Mouse (Mus musculus): ENCODE measurements at regions not wholly inside any gene's neighbourhood (a gene's known extent, or its start where the extent isn't known, plus 50 kb on each side); places are given as distances from the start of the nearest gene placed in this dataset.

- Histone ChIP-seq H3K9me3 (replicated peaks) (no peaks in the 10 kb centered on the region), H3K27me3 (no peaks in the 10 kb centered on the region), H3K4me3 (replicated peaks) (no peak overlapping the region), H3K27ac (replicated peaks) (no peak overlapping the region), H3K9ac (no peak overlapping the region), H3K36me3 (no peaks in the 10 kb centered on the region), H3K4me2 (replicated peaks) (no peak overlapping the region), H3K4me1 (no peaks in the 10 kb centered on the region)
- WGBS: 94% methylated on average over 3 of the region's 3 CpGs
- no peak for ATAC-seq (ENCODE audit: insufficient number of reproducible peaks, low FRiP score, low TSS enrichment, low read depth)
Measured at GRCm38 (mm10) chr13:47486658-47487057, 364.2 kb downstream of the Rnf144b start.

GRCm38 (mm10) chr13:47505380-47505955 is 383.0 kb downstream of the Rnf144b start:
- H3K9ac ChIP-seq: no peak overlapping the region
- no peak overlapping the region for H3K4me2 ChIP-seq (replicated peaks)
- H3K4me3 ChIP-seq (replicated peaks): no peak overlapping the region
- no peaks in the 10 kb centered on the region for H3K4me1 ChIP-seq
- whole genome bisulfite sequencing: 89% methylated on average over 15 of the region's 15 CpGs
- H3K36me3 ChIP-seq: no peaks in the 10 kb centered on the region
- no peak overlapping the region for H3K27ac ChIP-seq (replicated peaks)
- no peak for ATAC-seq (ENCODE audit: insufficient number of reproducible peaks, low FRiP score, low TSS enrichment, low read depth)
- H3K9me3 ChIP-seq (replicated peaks): no peaks in the 10 kb centered on the region
- H3K27me3 ChIP-seq: no peaks in the 10 kb centered on the region

DNA sequence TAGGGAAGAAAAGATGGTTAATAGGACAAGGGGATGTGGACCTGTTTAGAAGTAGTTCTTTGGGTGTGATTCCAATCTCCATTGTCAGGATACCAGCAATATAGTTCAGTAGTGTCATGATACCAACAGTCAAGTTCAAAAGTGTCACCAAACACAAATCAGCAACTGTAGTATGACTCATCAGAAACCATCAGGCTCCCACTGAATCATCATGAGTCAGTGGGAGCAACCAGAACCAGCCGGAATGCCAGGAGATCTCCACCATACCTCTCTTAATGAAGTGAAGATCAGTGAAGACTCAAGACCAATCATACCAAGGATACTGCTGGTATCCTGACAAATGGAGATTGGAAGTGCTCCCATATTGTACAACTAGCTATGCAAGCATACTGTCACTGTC is 410.5 kb downstream of the Rnf144b start:
- Histone ChIP-seq H3K9me3 (replicated peaks) (no peaks in the 10 kb centered on the region), H3K4me1 (no peaks in the 10 kb centered on the region), H3K9ac (no peak overlapping the region), H3K36me3 (no peaks in the 10 kb centered on the region), H3K27ac (replicated peaks) (no peak overlapping the region), H3K4me2 (replicated peaks) (no peak overlapping the region), H3K4me3 (replicated peaks) (no peak overlapping the region), H3K27me3 (no peaks in the 10 kb centered on the region)
- WGBS: 96% methylated on average over 1 of the region's 1 CpGs
- no peak for ATAC-seq (ENCODE audit: insufficient number of reproducible peaks, low FRiP score, low TSS enrichment, low read depth)

- no peaks in the 10 kb centered on the region for H3K9me3 ChIP-seq (replicated peaks)
- H3K27me3 ChIP-seq: no peaks in the 10 kb centered on the region
- no peak overlapping the region for H3K4me3 ChIP-seq (replicated peaks)
- no peak overlapping the region for H3K27ac ChIP-seq (replicated peaks)
- H3K4me1 ChIP-seq: no peaks in the 10 kb centered on the region
- no peak overlapping the region for H3K9ac ChIP-seq
- WGBS: 98% methylated on average over 2 of the region's 2 CpGs
- no peak for ATAC-seq (ENCODE audit: insufficient number of reproducible peaks, low FRiP score, low TSS enrichment, low read depth)
- H3K4me2 ChIP-seq (replicated peaks): no peak overlapping the region
- H3K36me3 ChIP-seq: no peaks in the 10 kb centered on the region
Measured at GRCm38 (mm10) chr13:47537156-47537555, 414.7 kb downstream of the Rnf144b start.

DNA sequence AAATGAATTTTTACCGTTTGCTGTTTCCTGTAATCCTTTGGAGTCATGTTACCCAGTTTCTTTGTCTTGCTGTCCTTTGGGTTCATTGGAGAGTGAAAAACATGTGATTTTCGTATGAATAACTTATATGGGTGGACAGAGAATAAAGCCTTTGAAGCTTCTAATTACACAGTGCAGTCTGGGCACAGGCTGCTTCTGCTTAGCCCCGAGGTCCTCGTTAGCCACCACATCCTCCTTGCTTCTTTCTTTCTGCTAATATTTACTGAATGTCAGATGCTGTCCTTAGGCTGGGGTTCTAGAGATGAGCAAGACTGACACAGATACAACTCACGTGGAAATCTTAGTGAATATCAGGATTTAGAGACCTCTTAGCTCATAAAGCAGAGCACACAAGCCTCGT is 427.2 kb downstream of the Rnf144b start:
- Histone ChIP-seq H3K4me1 (no peaks in the 10 kb centered on the region), H3K27me3 (no peaks in the 10 kb centered on the region), H3K9me3 (replicated peaks) (no peaks in the 10 kb centered on the region), H3K4me3 (replicated peaks) (no peak overlapping the region), H3K27ac (replicated peaks) (no peak overlapping the region), H3K36me3 (no peaks in the 10 kb centered on the region), H3K9ac (no peak overlapping the region), H3K4me2 (replicated peaks) (no peak overlapping the region)
- ATAC-seq (ENCODE audit: insufficient number of reproducible peaks, low FRiP score, low TSS enrichment, low read depth): no peak
- 28% methylated on average over 6 of the region's 6 CpGs for WGBS

DNA sequence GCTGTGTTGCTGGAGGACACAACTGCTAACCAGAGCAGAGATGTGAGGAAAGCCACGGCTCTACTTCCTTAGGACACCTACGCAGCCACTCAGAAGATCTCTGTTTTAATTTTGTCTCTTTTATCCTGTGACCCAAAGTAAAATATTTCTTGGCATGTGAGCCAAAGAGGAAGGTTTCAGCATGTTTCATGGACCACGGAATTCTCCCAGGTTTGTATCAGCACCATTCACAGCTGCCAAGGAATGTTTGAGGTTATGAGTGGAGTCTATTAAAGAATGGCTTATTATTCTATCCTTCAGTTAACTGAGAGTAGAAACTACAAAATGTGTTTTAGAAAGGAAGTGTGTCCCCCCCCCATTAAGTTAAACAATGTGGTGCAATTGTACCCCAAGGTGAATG is 429.8 kb downstream of the Rnf144b start:
- Histone ChIP-seq H3K9me3 (replicated peaks) (no peaks in the 10 kb centered on the region), H3K4me3 (replicated peaks) (no peak overlapping the region), H3K4me1 (no peaks in the 10 kb centered on the region), H3K27me3 (no peaks in the 10 kb centered on the region), H3K36me3 (no peaks in the 10 kb centered on the region), H3K9ac (no peak overlapping the region), H3K27ac (replicated peaks) (no peak overlapping the region), H3K4me2 (replicated peaks) (no peak overlapping the region)
- WGBS: 71% methylated on average over 3 of the region's 3 CpGs
- ATAC-seq (ENCODE audit: insufficient number of reproducible peaks, low FRiP score, low TSS enrichment, low read depth): no peak

GRCm38 (mm10) chr13:47554198-47554597 is 431.7 kb downstream of the Rnf144b start:
- 49% methylated on average over 1 of the region's 1 CpGs for WGBS
- Histone ChIP-seq H3K9ac (no peak overlapping the region), H3K9me3 (replicated peaks) (no peaks in the 10 kb centered on the region), H3K27ac (replicated peaks) (no peak overlapping the region), H3K36me3 (no peaks in the 10 kb centered on the region), H3K4me3 (replicated peaks) (no peak overlapping the region), H3K27me3 (no peaks in the 10 kb centered on the region), H3K4me2 (replicated peaks) (no peak overlapping the region), H3K4me1 (no peaks in the 10 kb centered on the region)
- ATAC-seq (ENCODE audit: insufficient number of reproducible peaks, low FRiP score, low TSS enrichment, low read depth): no peak

- 80% methylated on average over 7 of the region's 7 CpGs for WGBS
- Histone ChIP-seq H3K4me1 (0 out of 2 replicates have a peak, but pooled peaks cover 4% of the 10 kb centered on the region), H3K27me3 (no peaks in the 10 kb centered on the region), H3K27ac (replicated peaks) (no peak overlapping the region), H3K36me3 (no peaks in the 10 kb centered on the region), H3K9me3 (replicated peaks) (no peaks in the 10 kb centered on the region), H3K4me2 (replicated peaks) (no peak overlapping the region), H3K4me3 (replicated peaks) (no peak overlapping the region), H3K9ac (no peak overlapping the region)
- no peak for ATAC-seq (ENCODE audit: insufficient number of reproducible peaks, low FRiP score, low TSS enrichment, low read depth)
Measured at GRCm38 (mm10) chr13:47557196-47557974, 434.9 kb downstream of the Rnf144b start.

DNA sequence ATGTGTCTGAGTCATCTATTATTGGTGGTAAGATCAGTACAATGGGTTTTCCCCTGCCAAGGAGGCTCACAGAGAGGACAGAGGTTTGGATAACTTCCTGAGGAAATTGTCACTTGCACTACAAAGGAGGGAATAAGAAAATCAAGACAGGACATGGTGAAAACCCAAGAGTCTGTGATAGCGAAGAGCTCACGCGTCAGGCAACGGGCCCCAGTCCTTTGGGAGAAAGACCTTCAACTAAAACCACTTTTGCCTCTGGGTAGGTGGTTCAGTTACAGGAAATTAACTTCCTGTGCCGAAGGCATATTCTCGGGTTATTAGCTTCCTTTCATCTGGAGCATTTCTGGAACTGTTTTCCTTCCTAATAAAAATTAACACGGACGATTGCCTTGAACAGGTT is 440.4 kb downstream of the Rnf144b start:
- Histone ChIP-seq H3K9ac (no peak overlapping the region), H3K4me1 (0 out of 2 replicates have a peak, but pooled peaks cover 4% of the 10 kb centered on the region), H3K27ac (replicated peaks) (no peak overlapping the region), H3K4me2 (replicated peaks) (no peak overlapping the region), H3K36me3 (no peaks in the 10 kb centered on the region), H3K27me3 (no peaks in the 10 kb centered on the region), H3K4me3 (replicated peaks) (no peak overlapping the region), H3K9me3 (replicated peaks) (no peaks in the 10 kb centered on the region)
- ATAC-seq (ENCODE audit: insufficient number of reproducible peaks, low FRiP score, low TSS enrichment, low read depth): no peak
- WGBS: 25% methylated on average over 8 of the region's 8 CpGs

- Histone ChIP-seq H3K27ac (replicated peaks) (no peak overlapping the region), H3K4me2 (replicated peaks) (no peak overlapping the region), H3K9me3 (replicated peaks) (no peaks in the 10 kb centered on the region), H3K36me3 (no peaks in the 10 kb centered on the region), H3K4me3 (replicated peaks) (no peak overlapping the region), H3K9ac (no peak overlapping the region), H3K27me3 (no peaks in the 10 kb centered on the region), H3K4me1 (no peaks in the 10 kb centered on the region)
- ATAC-seq (ENCODE audit: insufficient number of reproducible peaks, low FRiP score, low TSS enrichment, low read depth): no peak
- WGBS: 68% methylated on average over 3 of the region's 3 CpGs
Measured at GRCm38 (mm10) chr13:47576516-47576915, 454.1 kb downstream of the Rnf144b start.

- no peaks in the 10 kb centered on the region for H3K36me3 ChIP-seq
- no peak overlapping the region for H3K27ac ChIP-seq (replicated peaks)
- peak; percentile 65 for ATAC-seq (ENCODE audit: insufficient number of reproducible peaks, low FRiP score, low TSS enrichment, low read depth)
- no peak overlapping the region for H3K9ac ChIP-seq
- no peaks in the 10 kb centered on the region for H3K4me1 ChIP-seq
- H3K4me2 ChIP-seq (replicated peaks): no peak overlapping the region
- 82% methylated on average over 5 of the region's 5 CpGs for WGBS
- H3K9me3 ChIP-seq (replicated peaks): no peaks in the 10 kb centered on the region
- H3K27me3 ChIP-seq: no peaks in the 10 kb centered on the region
- H3K4me3 ChIP-seq (replicated peaks): no peak overlapping the region
Measured at GRCm38 (mm10) chr13:47580144-47580543, 457.7 kb downstream of the Rnf144b start.

- Histone ChIP-seq H3K4me1 (no peaks in the 10 kb centered on the region), H3K9ac (no peak overlapping the region), H3K4me2 (replicated peaks) (no peak overlapping the region), H3K27me3 (no peaks in the 10 kb centered on the region), H3K36me3 (no peaks in the 10 kb centered on the region), H3K27ac (replicated peaks) (no peak overlapping the region), H3K4me3 (replicated peaks) (no peak overlapping the region), H3K9me3 (replicated peaks) (no peaks in the 10 kb centered on the region)
- WGBS: 70% methylated on average over 1 of the region's 1 CpGs
- ATAC-seq (ENCODE audit: insufficient number of reproducible peaks, low FRiP score, low TSS enrichment, low read depth): no peak
Measured at GRCm38 (mm10) chr13:47585158-47585557, 462.7 kb downstream of the Rnf144b start.
